Mouse (Mus musculus) bone marrow, adult 2 months (tissue): Measurements from ENCODE around the gene Dlg2.

ENCODE experiments used
- CTCF ChIP-seq: fragments of 200-500 bp; IDR thresholded peaks from 2 replicates; pipeline ENCODE4 v1.5.1; 2011; ENCODE audit warnings: low read length, control low read depth; ENCODE audit not compliant: control insufficient read depth, insufficient read depth
- POLR2A ChIP-seq: fragments of 200-500 bp; IDR thresholded peaks from 2 replicates; pipeline ENCODE4 v1.6.1; 2011; ENCODE audit warnings: low read depth, mild to moderate bottlenecking, control low read depth, low read length, borderline replicate concordance; ENCODE audit not compliant: control insufficient read depth

GRCm38 (mm10) chr7:90540811-90541323 is 64.4 kb downstream of the Dlg2 start:
- TF ChIP-seq CTCF (no peak), POLR2A (no peak)
